Mouse (Mus musculus) adrenal gland, postnatal 4 days (tissue): Measurements from ENCODE around the gene Olfr412. TPM values are rescaled to one million over a fixed set of nuclear protein-coding genes. Genes with fewer than 3 reads are reported as not detected.

Source experiments
- DNase-seq, 2 experiments: peaks; one replicate each; pipeline ENCODE4 v3.0.0; 2021 to 2022; ENCODE audit warnings: low spot score in 2 of 2, mixed read lengths in 2 of 2
- total RNA-seq, 2 experiments: library from RNA; stranded (reverse); gene quantifications; 2 replicates each; pipeline ENCODE4 v1.2.3; 2021

Olfr412 gene
- total RNA-seq, 2 experiments from 2014 or later = not detected

DNA sequence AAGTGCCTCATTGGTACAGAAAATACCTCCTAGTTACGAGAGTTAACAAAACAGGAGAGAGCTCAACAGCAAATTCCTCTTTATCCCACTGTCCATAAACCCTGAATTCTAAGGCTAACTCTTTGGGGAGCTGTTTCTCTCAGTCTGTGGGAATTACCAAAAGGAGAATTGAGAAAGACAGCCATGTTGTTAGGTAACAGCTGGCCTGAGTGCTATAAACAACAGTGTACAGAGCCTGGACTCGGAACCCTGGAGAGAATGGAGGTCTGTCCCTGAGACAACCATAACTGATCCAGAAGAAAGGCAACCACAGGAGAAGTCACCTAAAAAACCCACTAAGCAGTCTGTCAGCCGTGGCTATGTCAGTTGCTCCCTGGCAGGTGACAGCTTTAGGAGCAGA is 50.6 kb downstream of the Olfr412 start:
- no peak for DNase-seq

DNA sequence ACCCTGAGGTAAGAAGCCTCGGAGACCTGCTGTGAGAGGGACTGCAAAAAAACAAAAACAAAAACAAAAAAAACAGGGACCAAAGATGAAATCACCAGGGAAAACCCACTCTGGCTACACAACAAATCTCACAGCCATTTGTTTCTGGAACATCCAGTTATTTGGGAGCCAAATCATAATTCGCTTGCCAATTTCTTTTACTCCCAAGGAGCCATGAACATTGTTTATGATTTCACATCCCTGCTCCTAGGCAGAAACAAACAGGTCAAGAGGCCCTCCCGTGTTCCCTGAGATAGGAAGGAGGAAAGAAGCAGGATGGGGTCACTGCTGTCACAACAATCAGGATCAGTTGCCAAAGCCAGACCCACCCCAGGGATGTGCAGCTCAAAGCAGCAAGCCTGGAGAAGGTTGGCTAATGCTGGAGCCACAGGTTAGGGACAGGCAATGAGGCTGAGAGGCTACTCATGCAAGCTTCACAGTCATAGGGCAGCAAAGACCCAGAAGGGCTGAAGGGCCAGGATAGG is 51.6 kb downstream of the Olfr412 start:
- no peak for DNase-seq

DNA sequence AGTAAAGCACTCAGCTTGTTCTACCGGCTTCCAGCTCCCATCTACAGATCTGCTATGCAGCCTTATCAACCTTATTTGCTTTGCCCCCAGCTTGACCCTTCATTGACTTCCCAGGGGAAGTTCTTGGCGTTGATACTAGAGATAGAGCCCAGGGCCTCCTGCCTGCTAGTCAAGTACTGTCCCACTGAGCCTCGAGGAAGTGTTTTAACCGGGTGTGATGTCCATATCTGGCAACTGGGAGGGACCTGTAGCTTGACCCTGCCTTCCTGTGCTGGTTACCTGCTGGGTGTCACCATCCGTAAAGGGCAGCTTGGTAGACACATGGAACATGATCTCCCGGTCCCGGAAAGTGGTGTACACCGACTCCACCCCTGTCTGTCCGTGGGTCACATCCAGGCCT is 52.2 kb downstream of the Olfr412 start:
- DNase-seq = no peak

DNA sequence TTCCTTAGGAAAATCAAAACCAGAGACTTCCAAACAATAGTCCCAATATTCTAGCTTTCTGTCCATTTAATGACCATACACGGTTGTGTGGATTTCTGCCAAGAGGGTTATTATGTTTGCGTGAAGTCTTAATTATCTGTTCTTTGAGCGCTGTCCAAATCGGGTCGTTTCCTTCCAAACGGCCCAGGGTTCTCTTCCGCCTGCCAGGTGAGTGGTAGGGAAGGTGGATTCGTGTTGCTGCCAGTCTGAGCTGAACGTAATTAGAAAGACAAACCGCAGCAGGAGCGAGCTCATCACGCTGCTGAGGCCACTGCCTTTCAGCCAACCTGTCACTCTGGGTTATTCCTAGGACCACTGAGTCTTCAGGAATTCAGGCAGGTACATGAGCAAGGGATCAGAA is 53.9 kb downstream of the Olfr412 start:
- DNase-seq = no peak

Other genes with a start within 250 kb of the Olfr412 start
- not detected for gene Olfr401, start 248.4 kb upstream of the Olfr412 start, total RNA-seq
- gene Olfr402, start 208.5 kb upstream of the Olfr412 start, total RNA-seq = not detected
- not detected for gene Olfr403, start 175.8 kb upstream of the Olfr412 start, total RNA-seq
- not detected for gene Olfr43, start 150.7 kb upstream of the Olfr412 start, total RNA-seq
- gene Olfr406, start 102.3 kb upstream of the Olfr412 start, total RNA-seq = not detected
- not detected for gene Olfr59, start 78.3 kb upstream of the Olfr412 start, total RNA-seq
- not detected for gene Olfr410, start 24.0 kb upstream of the Olfr412 start, total RNA-seq
- gene Olfr411, start 9.4 kb upstream of the Olfr412 start, total RNA-seq = not detected
- gene Rap1gap2, start 248.8 kb downstream of the Olfr412 start, total RNA-seq = 10 to 100 TPM; 18.7 to 28.8 TPM